ENCODE assay signal across 24 mouse cellular contexts in genomic region chr3:110700122-110700521, GRCm38 (mm10).
DNase-seq lines count a peak whose midpoint lies in the region; ATAC-seq and TF ChIP-seq lines count a peak whose summit lies in the region.
"Had no signal": no experiment of that assay in that cellular context is flagged by ENCODE, and none has a peak within 500 bp of the region (broad histone marks: within the 10 kb centered on the region; RNA-seq: fewer than 3 reads in every experiment).

No protein-coding gene starts in this region.

- no peaks in the 10 kb centered on the region for H3K27me3 ChIP-seq in forebrain, embryonic 11.5 days (ENCODE audit: control insufficient read depth, insufficient read depth, low read length)
- no peaks in the 10 kb centered on the region for H3K27me3 ChIP-seq in forebrain, embryonic 10.5 days (ENCODE audit: poor library complexity, severe bottlenecking)
- H3K27me3 ChIP-seq in heart, embryonic 12.5 days (replicated peaks): no peaks in the 10 kb centered on the region
- H3K27me3 ChIP-seq in heart, embryonic 10.5 days (ENCODE audit: insufficient read depth, poor library complexity, severe bottlenecking): no peaks in the 10 kb centered on the region
- no peaks in the 10 kb centered on the region for H3K27me3 ChIP-seq in midbrain, embryonic 11.5 days (ENCODE audit: control insufficient read depth, insufficient read depth, low read length)
- H3K27me3 ChIP-seq in midbrain, postnatal 0 days (ENCODE audit: insufficient read depth, low read length): no peaks in the 10 kb centered on the region
- H3K27me3 ChIP-seq: CH12.LX; embryonic facial prominence, embryonic 13.5 days; hindbrain, embryonic 13.5 days; intestine, embryonic 15.5 days had no signal

- ATAC-seq in forebrain, embryonic 11.5 days (replicated peaks; ENCODE audit: low FRiP score): peak; percentile 24; the same call in 1 of the 2 replicates
- peak; percentile 59; the same call in 1 of the 2 replicates for ATAC-seq in heart, embryonic 12.5 days (ENCODE audit: insufficient number of reproducible peaks, low FRiP score)
- ATAC-seq in midbrain, embryonic 11.5 days (ENCODE audit: low FRiP score): peak; percentile 61; the same call in 1 of the 2 replicates
- ATAC-seq in midbrain, postnatal 0 days (ENCODE audit: low FRiP score): no peak
- ATAC-seq: activated CD4-positive, CD25-positive, alpha-beta regulatory T cell, adult 4 months; intestine, embryonic 15.5 days; Patski had no signal

- H3K36me3 ChIP-seq in forebrain, embryonic 11.5 days (ENCODE audit: control insufficient read depth, insufficient read depth, low read length): no peaks in the 10 kb centered on the region
- no peaks in the 10 kb centered on the region for H3K36me3 ChIP-seq in forebrain, embryonic 10.5 days (replicated peaks)
- H3K36me3 ChIP-seq in heart, embryonic 12.5 days: no peaks in the 10 kb centered on the region
- no peaks in the 10 kb centered on the region for H3K36me3 ChIP-seq in heart, embryonic 10.5 days
- H3K36me3 ChIP-seq in midbrain, embryonic 11.5 days (ENCODE audit: control insufficient read depth, insufficient read depth, low read length): no peaks in the 10 kb centered on the region
- no peaks in the 10 kb centered on the region for H3K36me3 ChIP-seq in midbrain, postnatal 0 days (ENCODE audit: insufficient read depth, low read length)
- H3K36me3 ChIP-seq: embryonic facial prominence, embryonic 13.5 days; hindbrain, embryonic 13.5 days; intestine, embryonic 15.5 days had no signal

- no peak overlapping the region for H3K4me3 ChIP-seq in forebrain, embryonic 11.5 days (ENCODE audit: low read depth, low read length)
- H3K4me3 ChIP-seq in forebrain, embryonic 10.5 days: no peak overlapping the region
- H3K4me3 ChIP-seq in heart, embryonic 12.5 days: no peak overlapping the region
- H3K4me3 ChIP-seq in heart, embryonic 10.5 days: no peak overlapping the region
- H3K4me3 ChIP-seq in midbrain, embryonic 11.5 days (ENCODE audit: low read depth, low read length): no peak overlapping the region
- no peak overlapping the region for H3K4me3 ChIP-seq in midbrain, postnatal 0 days (ENCODE audit: low read depth, low read length)
- H3K4me3 ChIP-seq: embryonic facial prominence, embryonic 13.5 days; gastrocnemius, adult 2 months; hindbrain, embryonic 13.5 days; intestine, embryonic 15.5 days had no signal

- no peak overlapping the region for H3K4me2 ChIP-seq in forebrain, embryonic 11.5 days (ENCODE audit: low read depth, low read length, severe bottlenecking)
- no peak overlapping the region for H3K4me2 ChIP-seq in heart, embryonic 12.5 days
- peak overlapping the region; percentile 4; the same call in 1 of the 2 replicates for H3K4me2 ChIP-seq in midbrain, embryonic 11.5 days
- no peak overlapping the region for H3K4me2 ChIP-seq in midbrain, postnatal 0 days (ENCODE audit: low read depth, low read length, poor library complexity, severe bottlenecking)
- H3K4me2 ChIP-seq: embryonic facial prominence, embryonic 13.5 days; hindbrain, embryonic 13.5 days; intestine, embryonic 15.5 days had no signal

- no peak overlapping the region for H3K9ac ChIP-seq in forebrain, embryonic 11.5 days (ENCODE audit: low read length)
- H3K9ac ChIP-seq in heart, embryonic 12.5 days: no peak overlapping the region
- no peak overlapping the region for H3K9ac ChIP-seq in midbrain, embryonic 11.5 days (ENCODE audit: low read length)
- H3K9ac ChIP-seq in midbrain, postnatal 0 days (replicated peaks; ENCODE audit: low read length, poor library complexity, severe bottlenecking): no peak overlapping the region
- H3K9ac ChIP-seq: embryonic facial prominence, embryonic 13.5 days; hindbrain, embryonic 13.5 days; intestine, embryonic 15.5 days had no signal

- H3K4me1 ChIP-seq in forebrain, embryonic 11.5 days (replicated peaks; ENCODE audit: control insufficient read depth, insufficient read depth, low read length): no peaks in the 10 kb centered on the region
- H3K4me1 ChIP-seq in forebrain, embryonic 10.5 days: peaks cover 6% of the 10 kb centered on the region
- H3K4me1 ChIP-seq in heart, embryonic 12.5 days (replicated peaks): 0 out of 2 replicates have a peak, but pooled peaks cover 2% of the 10 kb centered on the region
- H3K4me1 ChIP-seq in heart, embryonic 10.5 days: no peaks in the 10 kb centered on the region
- H3K4me1 ChIP-seq in midbrain, embryonic 11.5 days (ENCODE audit: control insufficient read depth, insufficient read depth, low read length): no peaks in the 10 kb centered on the region
- H3K4me1 ChIP-seq in midbrain, postnatal 0 days (ENCODE audit: insufficient read depth, low read length): no peaks in the 10 kb centered on the region
- H3K4me1 ChIP-seq: embryonic facial prominence, embryonic 13.5 days; hindbrain, embryonic 13.5 days; intestine, embryonic 15.5 days had no signal

- TF ChIP-seq CTCF in midbrain, postnatal 0 days (IDR thresholded peaks at IDR 0.05): no peak

- H3K9me3 ChIP-seq in forebrain, embryonic 11.5 days (ENCODE audit: control insufficient read depth, low read length): no peaks in the 10 kb centered on the region
- no peaks in the 10 kb centered on the region for H3K9me3 ChIP-seq in forebrain, embryonic 10.5 days
- H3K9me3 ChIP-seq in heart, embryonic 12.5 days (replicated peaks): no peaks in the 10 kb centered on the region
- no peaks in the 10 kb centered on the region for H3K9me3 ChIP-seq in heart, embryonic 10.5 days
- no peaks in the 10 kb centered on the region for H3K9me3 ChIP-seq in midbrain, embryonic 11.5 days (ENCODE audit: control insufficient read depth, low read length)
- H3K9me3 ChIP-seq in midbrain, postnatal 0 days (ENCODE audit: low read length): no peaks in the 10 kb centered on the region
- H3K9me3 ChIP-seq: embryonic facial prominence, embryonic 13.5 days; hindbrain, embryonic 13.5 days; intestine, embryonic 15.5 days had no signal

- WGBS in forebrain, embryonic 11.5 days: 23% methylated on average over 4 of the region's 4 CpGs
- 42% methylated on average over 4 of the region's 4 CpGs for WGBS in forebrain, embryonic 10.5 days
- WGBS in heart, embryonic 12.5 days: 45% methylated on average over 4 of the region's 4 CpGs
- 63% methylated on average over 4 of the region's 4 CpGs for WGBS in heart, embryonic 10.5 days
- WGBS in midbrain, embryonic 11.5 days: 21% methylated on average over 4 of the region's 4 CpGs
- WGBS in midbrain, postnatal 0 days: 20% methylated on average over 4 of the region's 4 CpGs

- H3K27ac ChIP-seq in forebrain, embryonic 11.5 days (ENCODE audit: low read depth, low read length): no peak overlapping the region
- H3K27ac ChIP-seq in forebrain, embryonic 10.5 days: no peak overlapping the region
- no peak overlapping the region for H3K27ac ChIP-seq in heart, embryonic 12.5 days (ENCODE audit: poor library complexity, severe bottlenecking)
- H3K27ac ChIP-seq in heart, embryonic 10.5 days: no peak overlapping the region
- H3K27ac ChIP-seq in midbrain, embryonic 11.5 days (ENCODE audit: low read depth, low read length): no peak overlapping the region
- no peak overlapping the region for H3K27ac ChIP-seq in midbrain, postnatal 0 days (ENCODE audit: low read depth, low read length)
- H3K27ac ChIP-seq: embryonic facial prominence, embryonic 13.5 days; gastrocnemius, adult 2 months; hindbrain, embryonic 13.5 days; intestine, embryonic 15.5 days had no signal

- no peak for DNase-seq in forebrain, embryonic 11.5 days (ENCODE audit: low spot score)
- DNase-seq in forebrain, embryonic 10.5 days (ENCODE audit: extremely low spot score, low spot score): no peak
- DNase-seq in heart, embryonic 10.5 days (ENCODE audit: low spot score): no peak
- DNase-seq in midbrain, embryonic 11.5 days (ENCODE audit: low spot score, missing footprints): no peak
- DNase-seq in midbrain, postnatal 0 days (ENCODE audit: low spot score): no peak
- peak; percentile 12 for DNase-seq in telencephalon, adult 2 months (ENCODE audit: low read depth, low spot score)
- DNase-seq in retina, embryonic 14.5 days (ENCODE audit: low spot score): no peak
- DNase-seq: adrenal gland, adult 2 months; adrenal gland, postnatal 25 days; cerebellum, adult 11 months; cerebellum, adult 8-10 months; cerebellum, postnatal 14 days; gastrocnemius, adult 2 months; gastrocnemius, postnatal 25 days; heart, postnatal 4 days; kidney, adult 18-20 months; kidney, postnatal 10 days had no signal
